Mouse (Mus musculus) embryonic fibroblast, embryonic 13.5 days (primary cell): Measurements from ENCODE around the gene Alad.

ENCODE experiments used
- CTCF ChIP-seq: IDR thresholded peaks from 2 replicates; pipeline ENCODE4 v1.5.1; 2011; ENCODE audit warnings: mild to moderate bottlenecking, control low read depth, low read length, moderate library complexity, borderline replicate concordance; ENCODE audit not compliant: insufficient read depth
- POLR2A ChIP-seq: IDR thresholded peaks from 2 replicates; pipeline ENCODE4 v1.6.1; 2011; ENCODE audit warnings: low read depth, mild to moderate bottlenecking, control low read depth, low read length, moderate library complexity

DNA sequence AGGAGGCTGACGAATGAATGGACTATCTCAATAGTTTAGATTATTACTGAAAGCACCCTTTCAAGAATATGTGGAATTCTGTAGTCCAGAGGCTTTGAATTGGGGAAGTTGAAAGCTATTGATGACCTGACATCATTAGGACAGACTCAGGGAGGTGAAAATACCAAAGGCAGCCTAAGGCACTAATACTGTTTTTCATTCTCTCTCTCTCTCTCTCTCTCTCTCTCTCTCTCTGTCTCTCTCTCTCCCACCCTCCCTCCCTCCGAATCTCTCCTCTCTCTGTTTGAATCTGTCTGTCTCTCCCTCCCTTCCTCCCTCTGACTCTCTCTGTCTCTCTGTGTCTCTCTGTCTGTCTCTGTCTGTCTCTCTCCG, 41.9 kb upstream of the Alad start:
- TF ChIP-seq CTCF (no peak), POLR2A (no peak)
